Mouse (Mus musculus) ES-E14 (cell line): ENCODE data around the gene Lrrc47.

Experiments
- CHD2 ChIP-seq: IDR thresholded peaks from 2 replicates; pipeline ENCODE4 v1.6.1; 2014; ENCODE audit warnings: mild to moderate bottlenecking, low read depth, low read length, inconsistent platforms
- HCFC1 ChIP-seq: IDR thresholded peaks from 2 replicates; pipeline ENCODE4 v1.6.1; 2012; ENCODE audit warnings: low read length, inconsistent platforms, borderline replicate concordance; ENCODE audit not compliant: insufficient read depth
- MAFK ChIP-seq: IDR thresholded peaks from 2 replicates; pipeline ENCODE4 v1.6.1; 2014; ENCODE audit warnings: mild to moderate bottlenecking, low read depth, low read length, inconsistent platforms; ENCODE audit not compliant: insufficient read depth
- ZC3H11A ChIP-seq: IDR thresholded peaks from 2 replicates; pipeline ENCODE4 v1.6.1; 2012; ENCODE audit warnings: low read depth, mild to moderate bottlenecking, inconsistent platforms, low read length, borderline replicate concordance
- ZNF384 ChIP-seq: IDR thresholded peaks from 2 replicates; pipeline ENCODE4 v1.6.1; 2012; ENCODE audit warnings: low read depth, low read length, inconsistent platforms

DNA sequence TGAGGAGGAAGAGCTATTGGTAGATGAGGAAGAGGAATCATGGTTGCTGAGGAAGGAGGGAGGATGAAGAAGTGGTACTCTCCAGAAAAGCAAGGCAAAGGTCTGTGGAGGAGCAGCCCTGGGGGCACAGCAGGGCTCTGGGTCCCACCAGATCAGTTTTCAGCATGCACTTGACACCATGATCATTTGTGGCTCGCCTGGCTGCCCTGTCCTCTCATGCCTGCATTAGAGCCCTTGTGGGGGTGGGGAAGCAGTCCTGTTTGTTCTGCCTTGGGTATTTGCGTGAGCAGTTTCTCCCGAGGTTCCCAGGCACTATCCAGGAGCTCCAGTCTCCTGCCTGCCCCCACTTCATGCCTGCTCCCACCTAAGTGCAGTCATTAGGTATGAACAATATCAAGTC lies 25.6 kb downstream of the Lrrc47 start:
- TF ChIP-seq CHD2: no peak
- no peak for TF ChIP-seq MAFK
- TF ChIP-seq ZC3H11A: no peak
- TF ChIP-seq HCFC1: no peak
- TF ChIP-seq ZNF384: no peak
